Mouse (Mus musculus) fibroblast of lung, adult 2 months (primary cell): ENCODE data around the gene Mst1.

Source experiments
- DNase-seq: peaks from one replicate; pipeline ENCODE4 v3.0.0-alpha.2; 2011; ENCODE audit warnings: low read depth

The Mst1 gene

DNA sequence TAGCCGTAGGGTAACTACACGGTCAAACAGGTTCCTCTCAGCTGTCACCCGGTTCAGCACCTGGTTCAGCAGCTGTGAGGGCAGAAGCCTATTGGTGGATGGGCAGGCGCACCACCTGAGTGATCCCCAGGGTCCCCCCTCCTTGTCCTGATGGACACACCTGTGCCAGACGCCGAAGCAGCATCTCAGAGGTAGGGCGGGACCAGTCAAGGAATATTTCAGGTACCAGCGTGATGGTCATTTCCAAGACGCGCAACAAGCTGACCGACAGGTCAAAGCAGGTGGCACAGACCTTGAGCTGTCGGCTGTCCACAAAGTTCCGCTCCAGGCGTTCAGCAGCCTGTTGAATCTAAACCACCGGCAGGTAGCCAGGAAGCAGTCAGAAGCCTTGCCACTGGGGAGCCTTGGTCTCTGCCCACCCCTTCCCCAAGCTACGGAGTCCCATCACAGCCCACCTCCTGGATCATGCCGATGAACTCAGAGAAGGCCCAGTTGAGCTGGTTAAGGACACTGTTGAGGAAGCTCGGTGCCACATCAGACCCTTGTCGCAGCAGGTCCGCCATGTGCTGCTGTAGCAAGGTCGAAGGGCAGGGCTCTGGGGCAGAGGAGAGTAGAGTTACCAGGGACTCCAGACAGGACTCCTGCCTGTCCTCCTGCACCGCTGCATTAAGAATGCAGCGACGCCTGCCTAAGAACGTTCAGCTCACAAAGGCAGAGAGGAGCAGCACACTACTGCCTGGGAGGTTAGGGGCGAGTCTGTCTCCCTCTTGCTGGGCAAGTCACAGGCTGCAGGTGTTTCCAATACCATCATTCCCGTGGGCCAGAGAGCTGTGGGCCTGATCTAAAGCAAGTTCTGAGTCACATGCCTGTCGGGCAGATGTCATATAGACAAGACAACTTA is 23.6 kb upstream of the Mst1 start:
- no peak for DNase-seq

DNA sequence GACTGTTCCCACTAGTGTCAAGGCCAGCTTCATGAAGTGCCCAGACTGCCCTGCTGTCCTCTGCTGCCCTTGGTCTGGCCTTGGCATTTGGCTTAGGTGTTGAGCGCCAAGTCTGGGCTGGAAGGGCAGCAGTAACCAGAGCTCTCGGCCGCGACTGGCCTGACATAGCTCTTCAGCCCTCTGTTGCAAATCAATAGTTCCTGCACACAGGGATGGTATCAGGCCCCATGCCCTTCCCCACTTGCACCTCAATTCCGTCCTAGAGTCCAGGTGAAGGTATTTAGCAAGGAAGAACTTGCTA is 23.0 kb upstream of the Mst1 start:
- no peak for DNase-seq

DNA sequence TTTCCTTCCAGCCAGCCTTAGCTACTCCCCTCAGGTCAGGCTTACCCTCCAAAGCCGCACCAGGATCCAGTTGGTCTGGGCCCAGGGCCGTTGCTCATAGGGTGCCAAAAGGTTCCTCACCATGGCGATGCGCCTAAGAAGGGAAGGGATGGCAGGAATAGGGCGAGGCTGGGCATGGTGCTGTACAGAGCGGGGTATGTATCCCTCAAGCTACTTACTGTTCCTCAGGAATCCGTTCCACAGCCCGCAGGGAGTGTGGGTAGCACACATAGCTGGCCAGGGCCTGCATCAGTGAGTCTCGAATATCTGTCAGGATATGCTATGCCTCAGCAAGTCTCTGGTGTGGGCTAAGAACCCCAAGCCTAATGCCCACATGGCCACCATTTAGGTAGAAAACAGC is 21.9 kb upstream of the Mst1 start:
- DNase-seq = no peak

DNA sequence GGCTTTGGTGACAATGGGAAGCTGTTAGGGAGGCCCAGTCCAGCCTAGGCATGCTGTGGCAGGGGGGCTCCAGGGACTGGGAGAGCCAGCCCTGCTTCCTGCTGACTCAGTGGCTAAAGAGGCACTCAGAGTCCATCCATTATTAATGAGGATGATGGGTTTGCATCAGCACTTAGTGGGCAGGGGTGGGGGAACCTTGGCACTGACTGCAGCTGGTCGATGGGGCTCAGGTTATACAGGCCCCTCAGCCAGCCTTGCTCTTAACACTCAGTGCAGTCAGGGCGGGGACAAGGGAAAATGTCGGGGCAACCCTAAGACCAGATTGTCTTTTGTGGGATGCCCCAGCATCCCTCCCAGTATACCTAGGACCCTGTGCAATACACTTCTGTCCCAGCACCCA is 18.1 kb upstream of the Mst1 start:
- DNase-seq = no peak

DNA sequence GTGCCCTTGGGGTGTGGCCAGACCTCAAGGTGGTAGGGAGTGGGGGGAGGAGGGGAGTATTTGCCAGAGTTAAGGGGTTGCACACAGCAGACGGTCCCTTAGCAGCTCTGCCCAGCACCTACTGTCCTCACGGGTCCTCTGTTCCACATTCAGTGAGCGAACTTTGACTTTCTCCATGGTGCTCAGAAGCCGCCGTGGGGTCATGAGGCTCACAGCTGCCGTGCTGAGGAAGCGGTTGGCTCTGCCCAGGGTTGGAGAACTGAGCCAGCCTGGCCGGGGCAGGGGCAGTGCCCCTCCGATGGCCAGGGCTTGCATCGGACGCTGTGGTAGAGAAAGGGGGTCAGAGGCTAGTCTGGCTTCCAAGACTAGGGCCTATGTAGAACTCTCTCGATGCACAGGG is 16.9 kb upstream of the Mst1 start:
- no peak for DNase-seq

DNA sequence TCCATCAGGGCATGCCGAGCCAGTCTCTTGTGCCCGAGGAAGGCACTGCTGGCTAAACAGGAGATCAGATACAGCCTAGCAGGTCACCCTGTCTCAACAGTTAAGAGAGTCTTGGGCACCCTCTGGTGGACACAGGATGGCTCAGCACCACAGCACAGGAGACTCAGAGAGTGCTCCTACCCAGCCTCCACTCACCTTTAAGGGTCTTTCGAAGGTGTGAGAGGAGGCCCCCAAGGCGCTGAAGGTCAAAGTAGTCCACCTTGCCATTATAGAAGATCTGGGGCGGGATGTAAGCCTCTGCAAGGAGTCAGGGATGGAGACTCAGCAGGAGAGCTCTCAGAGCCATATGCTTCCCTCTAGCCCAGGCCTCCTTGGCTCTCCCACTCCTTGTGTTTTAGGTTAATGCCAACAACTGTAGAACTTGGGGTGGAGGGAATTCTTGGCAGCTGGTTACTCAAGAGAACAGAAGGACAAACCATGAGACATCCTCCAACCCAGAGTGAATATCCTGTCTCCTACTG is 14.7 kb upstream of the Mst1 start:
- DNase-seq = no peak

DNA sequence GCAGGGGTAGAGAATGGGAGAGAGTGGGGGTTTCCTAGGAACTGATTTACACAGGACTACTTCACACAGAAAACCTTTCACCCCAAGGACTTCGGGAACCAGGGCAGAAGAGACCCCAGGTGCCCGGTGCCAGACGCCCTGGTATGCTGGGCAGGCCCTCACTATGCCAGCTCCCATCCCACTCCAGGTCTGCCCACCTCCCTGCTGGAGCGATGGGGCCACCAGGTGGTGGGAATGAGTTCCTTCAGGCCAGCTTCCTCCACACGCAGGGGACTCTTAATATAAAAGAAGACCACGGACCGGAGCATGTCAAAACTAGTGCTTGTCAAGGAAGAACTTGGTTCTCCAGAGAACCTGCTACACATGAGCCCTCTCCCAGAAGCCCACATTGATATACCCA is 13.0 kb upstream of the Mst1 start:
- no peak for DNase-seq

DNA sequence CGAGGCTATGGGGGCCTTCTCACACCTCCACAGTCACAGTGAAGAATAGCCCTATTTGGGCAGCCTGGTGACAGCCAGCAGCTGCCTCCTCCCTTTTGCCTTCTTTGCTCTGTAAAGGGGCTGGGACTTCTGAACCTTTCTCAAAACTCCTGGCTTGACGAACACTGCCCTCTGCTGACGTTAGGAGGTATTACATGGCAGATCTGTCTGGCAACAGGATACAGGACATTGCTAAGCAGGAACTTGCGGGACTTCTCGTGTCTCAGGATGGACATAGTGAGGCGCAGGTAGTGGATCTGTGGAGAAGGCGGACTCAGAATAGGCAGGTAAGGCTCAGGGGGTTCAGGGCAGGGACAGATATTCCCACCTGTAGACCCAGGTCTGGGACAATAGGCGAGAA is 12.3 kb upstream of the Mst1 start:
- DNase-seq = peak; percentile 71

DNA sequence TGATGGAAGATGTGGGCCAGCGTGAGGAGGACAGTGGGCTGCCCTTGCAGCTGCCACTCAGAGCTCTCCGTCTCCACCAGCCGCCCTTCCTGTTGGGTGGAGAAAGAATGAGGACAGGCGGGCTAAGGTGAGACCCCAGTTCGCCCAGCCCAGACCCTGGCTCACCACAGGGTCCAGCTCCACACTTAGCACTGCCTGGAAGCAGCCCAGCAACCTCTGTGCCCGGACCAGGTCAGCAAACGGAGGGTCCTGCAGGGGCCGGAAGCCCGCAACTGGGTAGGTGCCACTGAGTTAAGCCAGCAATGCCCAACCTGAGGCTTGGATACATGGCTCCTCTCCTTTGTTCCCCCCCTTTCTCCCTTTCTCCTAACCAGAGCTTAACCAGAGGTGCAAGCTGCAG is 11.2 kb upstream of the Mst1 start:
- no peak for DNase-seq

DNA sequence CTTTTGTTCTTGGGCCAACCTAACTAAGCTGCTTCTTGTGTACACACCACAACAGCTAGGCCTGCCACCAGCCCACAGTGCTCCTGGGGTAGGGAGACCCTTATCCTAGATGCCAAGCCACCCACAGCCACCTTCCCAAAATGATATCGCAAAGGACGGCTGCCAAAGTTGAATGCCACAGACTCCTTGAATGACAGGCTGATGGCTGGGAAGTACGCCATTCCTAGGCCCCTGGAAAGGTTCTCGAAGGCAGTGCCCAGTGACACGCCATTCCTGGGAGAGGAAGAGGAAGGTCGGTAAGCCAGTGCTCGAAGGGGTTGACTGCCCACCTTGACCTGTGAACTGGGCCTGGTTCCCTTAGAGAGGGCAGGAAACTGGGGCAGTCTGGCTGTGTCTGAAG is 10.7 kb upstream of the Mst1 start:
- DNase-seq = no peak

DNA sequence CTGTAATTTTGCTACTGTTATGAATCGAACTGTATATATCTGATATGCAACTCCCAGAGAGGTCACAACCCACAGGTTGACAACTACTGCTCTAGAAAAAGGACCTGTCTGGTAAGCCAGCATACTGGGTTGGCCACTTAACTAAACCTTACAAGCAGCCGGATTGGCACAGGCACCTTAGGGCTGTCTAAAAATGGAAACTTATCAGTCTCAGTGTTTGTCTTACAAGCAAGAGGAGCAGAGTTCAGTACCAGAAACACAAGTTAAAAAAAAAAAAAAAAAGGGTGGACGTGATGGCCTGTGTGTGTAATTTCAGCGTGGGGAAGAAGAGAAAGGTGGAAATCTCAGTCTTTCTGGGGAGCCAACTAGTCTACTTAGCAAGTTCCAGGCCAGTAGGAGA is 8.4 kb upstream of the Mst1 start:
- no peak for DNase-seq

DNA sequence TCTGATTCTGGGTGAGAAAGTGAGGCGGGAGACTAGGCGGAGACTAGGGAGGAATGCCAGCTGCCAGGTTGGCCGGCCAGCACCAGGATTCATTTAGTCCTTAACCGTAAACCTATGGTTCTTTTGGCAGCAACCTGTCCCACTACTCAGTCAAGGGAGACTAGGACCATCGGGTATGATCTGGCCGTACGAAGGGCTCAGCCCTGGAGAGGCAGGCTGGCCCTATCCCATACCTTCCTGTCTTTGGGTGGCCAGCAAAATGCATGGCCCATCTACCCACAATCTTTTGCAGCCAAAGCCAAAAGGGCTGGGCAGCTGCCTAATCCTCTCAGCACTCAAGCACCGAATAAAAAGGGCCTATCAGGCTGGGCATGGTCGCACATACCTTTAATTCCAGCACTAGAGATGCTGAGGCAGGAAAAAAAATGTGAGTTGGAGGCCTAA is 7.7 kb upstream of the Mst1 start:
- no peak for DNase-seq

DNA sequence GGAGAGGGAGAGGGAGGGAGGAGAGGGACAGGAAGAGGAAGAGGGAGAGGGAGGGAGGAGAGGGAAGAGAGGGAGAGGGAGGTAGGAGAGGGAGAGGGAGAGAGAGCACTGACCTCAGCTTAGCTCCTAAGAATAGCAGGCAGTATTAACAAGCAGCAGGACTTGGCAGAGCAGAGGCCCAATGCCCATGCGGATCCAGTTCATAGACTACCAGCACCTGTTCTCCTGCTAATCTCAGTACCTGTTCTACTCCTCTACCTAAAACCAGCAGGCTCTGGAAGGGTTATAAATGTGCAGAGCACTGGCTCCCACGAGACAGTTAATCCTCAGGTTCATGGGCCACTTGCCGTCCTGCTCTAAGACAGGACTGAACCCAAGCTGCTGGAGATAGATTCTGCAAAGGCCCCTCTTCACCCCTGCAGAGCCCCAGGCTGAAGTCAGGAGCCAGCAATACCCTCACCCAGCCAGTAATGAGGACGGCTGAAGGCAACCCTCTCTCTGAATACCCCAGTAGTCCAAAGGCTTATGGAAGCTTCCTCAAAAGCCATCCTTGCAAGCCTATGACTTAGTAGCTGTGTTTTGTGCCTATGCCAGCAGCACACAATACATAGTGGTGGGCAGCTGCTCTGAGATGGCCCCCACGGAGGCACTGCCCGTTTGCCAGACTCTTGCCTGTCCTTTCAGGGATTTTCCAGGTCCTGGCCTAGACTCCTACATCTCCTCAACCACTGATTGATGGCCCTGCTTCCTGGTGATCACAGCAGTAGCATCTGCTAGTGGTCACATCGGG is 6.9 kb upstream of the Mst1 start:
- DNase-seq = no peak

DNA sequence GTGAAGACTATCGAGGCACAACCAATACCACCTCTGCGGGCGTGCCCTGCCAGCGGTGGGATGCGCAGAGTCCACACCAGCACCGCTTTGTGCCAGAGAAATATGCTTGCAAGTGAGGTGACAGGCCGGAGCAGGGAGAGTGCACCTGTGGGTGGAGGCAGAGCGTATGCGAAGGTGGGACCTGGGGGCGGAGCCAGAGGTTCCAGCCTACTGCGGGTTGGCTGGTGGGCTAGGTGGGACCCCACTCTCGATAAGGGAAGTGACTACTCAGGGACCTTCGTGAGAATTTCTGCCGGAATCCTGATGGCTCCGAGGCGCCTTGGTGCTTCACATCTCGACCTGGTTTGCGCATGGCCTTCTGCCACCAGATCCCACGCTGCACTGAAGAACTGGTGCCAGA is 2.3 kb downstream of the Mst1 start:
- no peak for DNase-seq

DNA sequence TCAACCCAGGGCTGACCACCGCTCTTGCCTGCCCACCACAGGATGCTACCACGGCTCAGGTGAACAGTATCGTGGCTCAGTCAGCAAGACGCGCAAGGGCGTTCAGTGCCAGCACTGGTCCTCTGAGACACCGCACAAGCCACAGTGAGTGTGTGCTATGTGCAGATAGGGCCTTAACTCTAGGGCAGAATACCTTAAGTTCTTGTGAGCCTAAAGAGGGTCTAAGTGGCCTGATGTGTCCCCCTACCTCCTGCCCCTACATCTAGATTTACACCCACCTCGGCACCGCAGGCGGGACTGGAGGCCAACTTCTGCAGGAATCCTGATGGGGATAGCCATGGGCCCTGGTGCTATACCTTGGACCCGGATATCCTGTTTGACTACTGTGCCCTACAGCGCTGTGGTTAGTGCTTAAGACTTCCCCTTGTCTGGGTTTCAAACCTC is 2.8 kb downstream of the Mst1 start, which contains the start of gene Rnf123:
Gene Rnf123 (minus strand): TSS at position 359 of the 444 bp plus-strand sequence.
- no peak for DNase-seq

DNA sequence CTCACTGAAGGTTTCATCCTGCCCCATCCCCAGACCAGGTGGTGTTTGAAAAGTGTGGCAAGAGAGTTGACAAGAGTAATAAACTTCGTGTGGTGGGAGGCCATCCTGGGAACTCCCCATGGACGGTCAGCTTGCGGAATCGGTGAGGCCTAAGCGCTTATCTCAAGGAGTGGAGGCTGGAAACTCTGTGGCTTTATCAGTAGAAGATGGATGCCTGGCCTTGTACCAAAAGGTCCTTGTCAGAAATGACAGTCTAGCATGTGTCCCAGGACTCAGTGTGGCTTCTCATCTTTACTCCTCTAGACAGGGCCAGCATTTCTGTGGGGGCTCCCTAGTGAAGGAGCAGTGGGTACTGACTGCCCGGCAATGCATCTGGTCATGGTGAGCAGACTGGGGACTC is 3.3 kb downstream of the Mst1 start:
- DNase-seq = no peak

DNA sequence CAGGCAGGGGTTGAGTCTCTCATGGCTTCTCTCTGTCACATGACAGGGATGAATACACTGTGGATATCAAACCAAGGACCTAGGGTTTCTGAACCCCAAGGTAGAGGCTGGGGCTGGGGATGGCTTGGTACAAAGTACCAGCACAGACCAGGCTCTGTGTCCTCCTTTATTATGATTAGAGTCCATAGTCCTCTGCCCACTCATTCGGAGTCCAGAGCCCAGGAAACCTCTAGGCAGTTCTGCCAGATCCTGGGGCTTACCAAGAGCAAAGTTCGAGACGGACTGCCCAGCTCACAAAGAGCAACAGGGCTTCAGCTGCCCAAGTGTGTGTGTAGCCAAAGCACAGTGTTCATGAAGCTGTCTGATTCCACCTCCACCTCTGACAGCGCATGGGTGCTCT is 5.0 kb downstream of the Mst1 start:
- no peak for DNase-seq

DNA sequence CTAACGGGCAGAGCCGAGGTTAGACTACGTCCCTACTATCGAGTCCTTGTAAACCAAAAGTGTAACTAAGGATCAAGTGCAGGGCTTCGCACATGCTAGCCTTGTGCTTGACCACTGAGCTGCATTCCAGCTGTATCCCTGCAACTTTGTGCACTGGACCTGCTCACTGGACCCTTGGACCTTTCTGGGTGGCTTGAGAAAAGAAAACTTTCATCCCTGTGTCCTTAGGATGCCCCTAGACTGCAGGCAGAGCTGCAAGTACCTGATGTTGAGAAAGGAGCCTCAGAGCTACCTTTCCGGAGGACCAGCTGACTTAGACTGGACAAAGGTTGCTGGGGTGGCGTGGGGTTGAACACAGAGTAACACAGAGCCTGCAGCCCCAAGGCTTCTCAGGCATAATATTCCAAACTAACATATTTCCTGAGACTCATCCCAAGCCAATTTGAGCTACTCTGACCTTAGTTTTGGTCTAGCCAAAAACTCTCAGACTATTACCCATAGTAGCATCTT is 10.4 kb downstream of the Mst1 start:
- DNase-seq = no peak

DNA sequence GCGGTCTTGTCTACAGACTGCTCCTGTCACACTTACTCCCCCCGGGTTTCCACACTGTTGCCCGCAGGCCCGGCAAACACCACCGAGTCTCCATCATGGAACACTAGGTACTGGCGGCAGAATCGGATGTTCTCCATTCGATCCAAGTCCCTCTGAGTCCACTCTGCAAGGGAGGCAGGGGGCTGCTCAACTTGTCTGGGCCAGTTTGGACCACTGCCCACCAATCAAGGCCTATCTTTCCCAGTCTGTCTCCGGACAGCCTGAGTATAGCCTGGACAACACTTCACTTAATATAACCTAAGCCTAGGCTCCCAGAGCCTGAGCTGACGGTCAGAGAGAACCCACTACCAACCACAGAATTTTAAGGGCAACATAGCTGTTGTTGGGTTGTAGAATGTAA is 13.3 kb downstream of the Mst1 start:
- no peak for DNase-seq

DNA sequence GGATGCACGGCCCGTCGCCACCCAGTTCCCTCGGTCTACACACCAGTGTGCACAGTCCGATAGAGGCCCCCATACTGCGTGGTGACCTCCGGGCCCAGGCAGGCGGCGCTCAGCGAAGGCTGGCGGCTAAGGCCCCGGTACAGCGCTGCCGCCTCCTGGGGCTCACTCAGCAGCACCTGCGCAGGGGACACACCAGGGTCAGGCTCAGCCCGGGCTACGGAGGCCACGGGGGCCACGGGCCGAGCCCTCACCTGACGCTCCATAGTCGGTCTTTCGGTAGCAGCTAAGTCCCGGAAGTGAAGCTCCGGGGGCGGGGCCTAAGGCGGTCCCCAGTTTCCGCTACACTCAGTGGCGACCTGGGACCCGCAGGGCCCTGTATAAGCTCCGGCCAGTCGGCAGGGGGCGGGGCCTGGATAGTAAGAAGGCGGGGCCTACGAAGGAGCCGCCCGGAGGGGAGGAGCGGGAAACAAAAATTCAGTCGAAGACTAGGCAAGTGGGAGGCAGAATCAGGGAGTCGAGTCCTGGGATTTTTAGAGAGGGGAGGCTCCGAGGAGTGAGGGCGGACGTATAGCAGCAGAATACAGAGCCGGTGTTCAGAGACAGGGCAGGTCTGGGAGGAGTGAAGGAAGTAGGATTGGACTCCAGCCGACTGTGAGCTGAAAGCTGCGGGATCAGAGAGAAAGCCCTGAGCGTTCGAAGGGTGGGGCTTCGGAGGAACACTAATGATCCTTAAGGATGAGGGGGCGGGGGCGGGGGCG is 14.1 kb downstream of the Mst1 start, which contains the start of gene Apeh:
Gene Apeh (minus strand): TSS at position 423 of the 758 bp plus-strand sequence.
- peak; percentile 70 for DNase-seq

DNA sequence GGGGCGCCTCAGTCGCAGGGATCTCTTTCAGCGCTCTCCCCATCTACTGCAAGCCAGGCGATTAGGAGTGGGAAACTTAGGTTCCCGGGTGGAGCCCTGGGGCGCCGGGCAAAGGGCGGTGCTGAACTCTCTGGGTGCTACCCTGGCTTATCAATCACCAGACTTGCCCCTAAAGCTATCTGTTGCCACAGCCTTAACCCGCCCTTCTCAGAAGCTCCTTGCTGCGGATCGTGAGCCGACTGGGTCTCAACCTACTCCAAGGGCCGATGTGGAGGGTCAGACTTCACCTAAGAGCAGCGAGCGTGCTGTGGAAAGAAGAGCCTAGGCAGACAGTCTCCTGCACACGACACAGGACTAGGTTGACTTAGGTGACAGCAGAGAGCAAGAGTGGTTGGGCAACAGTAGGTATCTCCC is 14.8 kb downstream of the Mst1 start:
- DNase-seq = no peak

DNA sequence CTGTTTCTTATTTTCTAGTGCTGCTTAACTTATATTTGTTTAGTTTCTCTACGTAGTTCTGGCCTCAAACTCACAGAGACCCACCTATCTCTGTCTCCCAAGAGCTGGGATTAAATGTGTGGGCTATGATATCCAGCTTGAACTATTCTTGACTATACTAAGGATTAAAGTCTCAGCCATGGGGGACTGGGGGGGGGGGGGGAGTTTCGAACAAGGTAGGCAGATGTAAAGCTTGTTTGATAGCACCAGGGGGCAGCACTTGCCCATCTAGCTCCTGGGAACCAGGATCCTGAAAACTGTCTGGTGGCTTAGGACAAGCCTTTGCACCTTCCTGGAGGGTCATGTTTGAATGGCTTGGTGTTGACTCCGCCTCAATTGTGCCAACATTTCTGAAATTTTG is 15.3 kb downstream of the Mst1 start:
- DNase-seq = peak; percentile 59
